Mouse (Mus musculus): Measurements from ENCODE around the gene Got2.

The Got2 gene

DNA sequence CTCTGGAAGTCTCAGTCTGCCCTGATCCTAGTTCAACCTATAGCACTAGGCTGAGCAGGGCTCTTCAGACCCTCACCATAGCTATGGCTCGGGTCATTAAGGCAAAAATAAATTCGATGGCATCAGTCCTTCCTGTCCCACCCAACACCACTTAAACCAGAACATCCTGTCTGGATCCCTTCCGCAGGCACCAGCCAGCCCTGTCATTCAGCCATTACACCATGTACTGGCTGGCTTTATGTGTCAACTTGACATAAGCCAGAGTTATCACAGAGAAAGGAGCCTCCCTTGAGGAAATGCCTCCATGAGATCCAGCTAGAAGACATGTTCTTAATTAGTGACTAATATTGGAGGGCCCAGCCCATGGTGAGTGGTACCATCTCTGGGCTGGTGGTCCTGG is 65.6 kb downstream of the Got2 start:
- no peak for DNase-seq (ENCODE audit: extremely low spot score, low read depth, low spot score)

GRCm38 (mm10) chr8:95822096-95822495 is 66.3 kb downstream of the Got2 start:
- no peak for DNase-seq (ENCODE audit: extremely low spot score, low read depth, low spot score)

GRCm38 (mm10) chr8:95821266-95821665 is 67.1 kb downstream of the Got2 start:
- DNase-seq (ENCODE audit: extremely low spot score, low read depth, low spot score): no peak

DNA sequence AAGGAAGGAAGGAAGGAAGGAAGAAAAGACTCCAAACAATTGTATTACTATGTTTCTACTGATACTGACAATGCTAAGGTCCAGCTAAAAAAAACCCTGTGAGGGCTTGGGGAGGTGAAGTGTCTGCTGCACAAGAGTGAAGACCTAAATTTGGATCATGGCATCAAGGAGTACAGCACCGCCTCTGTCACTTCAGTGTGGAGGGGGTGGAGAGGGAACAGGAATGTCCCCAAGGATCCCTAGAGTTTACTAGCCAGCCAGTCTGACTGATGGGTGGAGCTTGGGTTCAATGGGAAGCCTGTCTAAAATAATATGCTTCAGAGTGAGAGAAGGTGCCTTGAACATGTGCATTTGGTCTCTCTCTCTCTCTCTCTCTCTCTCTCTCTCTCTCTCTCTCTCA is 70.1 kb downstream of the Got2 start:
- DNase-seq (ENCODE audit: extremely low spot score, low read depth, low spot score): no peak

- DNase-seq (ENCODE audit: extremely low spot score, low read depth, low spot score): no peak
These were observed 70.8 kb downstream of the Got2 start for GRCm38 (mm10) chr8:95817597-95817996.

- DNase-seq (ENCODE audit: extremely low spot score, low read depth, low spot score): no peak
These were observed 72.2 kb downstream of the Got2 start for GRCm38 (mm10) chr8:95816044-95816708.

Measured in hindlimb bud, embryonic 11.5 days (tissue).